Mouse (Mus musculus) kidney, postnatal 36 days (tissue): ENCODE results near the gene Ces2a.

Experiments used
- DNase-seq, 2 experiments: peaks; one replicate each; pipeline ENCODE4 v3.0.0; 2021 to 2022; ENCODE audit warnings: mixed read lengths in 2 of 2

Ces2a gene

DNA sequence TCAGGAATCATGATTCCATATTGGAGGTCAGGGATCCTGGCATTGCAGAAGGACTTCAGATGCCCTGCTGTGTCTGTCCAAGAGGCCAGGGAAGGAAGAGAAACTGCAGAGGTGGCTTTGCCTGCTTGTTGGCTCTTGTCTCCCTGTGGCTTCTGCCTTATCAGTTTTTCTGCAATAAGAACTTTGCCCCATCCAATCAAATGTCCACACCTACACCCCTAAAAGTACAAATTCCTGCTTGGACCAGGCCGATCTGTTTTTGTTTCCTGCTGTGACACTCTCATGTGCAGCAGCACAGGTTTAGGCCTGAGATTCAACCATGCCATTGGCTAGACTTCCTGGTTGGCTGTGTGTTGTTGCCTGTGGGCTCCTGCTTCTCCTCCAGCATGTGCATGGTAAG, at the start of gene Ces2a:
Gene Ces2a (plus strand): TSS at position 251 of the 400 bp plus-strand sequence.
- DNase-seq, result no peak

DNA sequence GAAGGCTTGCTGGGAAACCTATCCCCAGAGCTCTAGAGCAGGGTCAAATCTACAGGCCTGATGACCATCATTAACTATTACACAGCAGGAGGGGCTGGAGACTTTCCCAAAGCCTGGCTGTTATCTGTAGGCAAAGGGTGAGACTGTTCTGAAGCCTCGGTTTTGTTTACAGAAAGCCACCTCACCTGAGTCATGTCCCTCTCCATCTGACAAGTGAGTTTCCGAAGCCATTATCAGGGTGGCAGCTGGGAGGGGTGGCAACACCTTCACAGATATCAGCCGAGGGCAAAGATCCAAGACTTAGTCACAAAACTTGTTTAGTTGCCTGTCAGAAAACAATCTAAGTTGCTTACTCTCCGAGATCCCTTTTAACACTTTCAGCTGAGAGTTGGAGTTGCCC, 45.4 kb upstream of the Ces2a start:
- DNase-seq, result no peak

DNA sequence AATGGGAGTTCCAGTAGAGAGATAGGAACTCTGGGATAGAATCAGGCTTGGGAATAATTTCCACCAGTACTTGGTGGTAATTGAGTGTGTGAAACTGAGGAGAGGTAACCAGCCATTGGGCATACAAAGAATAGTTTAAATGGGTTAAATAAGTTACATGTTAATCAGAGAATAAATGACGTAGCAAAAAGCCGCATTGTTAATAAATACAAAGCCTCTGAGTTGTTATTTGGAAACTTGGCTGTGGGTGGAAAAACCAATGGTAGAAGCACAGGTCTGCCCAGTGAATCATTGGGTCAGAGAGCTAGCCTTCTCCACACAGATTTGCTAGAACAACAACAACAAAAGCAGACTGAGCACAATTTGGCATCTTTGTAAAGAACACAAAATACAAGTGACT, 35.2 kb upstream of the Ces2a start:
- DNase-seq, result peak in 1 of 2 experiments; percentile 4

DNA sequence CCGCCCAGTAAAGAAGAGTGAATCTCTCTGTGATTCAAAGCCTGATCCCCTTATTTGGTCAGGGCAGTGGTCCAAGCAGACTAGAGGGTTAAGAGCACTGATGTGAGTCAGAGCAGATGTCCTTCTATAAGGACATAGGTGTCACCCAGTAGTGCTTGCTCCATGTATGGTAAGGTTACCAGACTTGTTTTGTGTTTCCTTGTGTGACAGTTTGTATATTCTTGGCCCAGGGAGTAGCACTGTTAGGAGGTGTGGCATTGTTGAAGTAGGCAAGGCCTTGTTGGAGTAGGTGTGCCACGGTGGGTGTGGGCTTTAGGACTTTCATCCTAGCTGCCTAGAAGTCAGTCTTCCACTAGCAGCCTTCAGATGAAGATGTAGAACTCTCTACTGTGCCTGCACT, 31.9 kb upstream of the Ces2a start:
- DNase-seq, result no peak

DNA sequence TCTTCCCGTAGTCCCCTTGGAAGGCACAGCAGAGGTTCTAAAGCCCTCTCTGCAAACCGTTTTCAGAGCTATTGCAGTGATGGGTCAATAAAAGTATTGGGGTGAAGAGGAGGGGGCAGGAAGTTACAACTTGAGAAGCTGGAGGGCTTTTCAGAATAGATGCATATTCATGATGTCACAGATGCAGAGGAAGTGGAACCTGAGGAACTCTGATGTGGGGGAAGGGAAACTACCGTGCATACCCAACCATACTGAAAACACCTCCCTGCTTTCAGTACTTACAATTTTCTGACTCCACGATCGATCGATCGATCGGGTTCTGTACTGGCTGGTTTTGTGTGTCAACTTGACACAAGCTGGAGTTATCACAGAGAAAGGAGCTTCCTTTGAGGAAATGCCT, 12.6 kb upstream of the Ces2a start:
- DNase-seq, result no peak

DNA sequence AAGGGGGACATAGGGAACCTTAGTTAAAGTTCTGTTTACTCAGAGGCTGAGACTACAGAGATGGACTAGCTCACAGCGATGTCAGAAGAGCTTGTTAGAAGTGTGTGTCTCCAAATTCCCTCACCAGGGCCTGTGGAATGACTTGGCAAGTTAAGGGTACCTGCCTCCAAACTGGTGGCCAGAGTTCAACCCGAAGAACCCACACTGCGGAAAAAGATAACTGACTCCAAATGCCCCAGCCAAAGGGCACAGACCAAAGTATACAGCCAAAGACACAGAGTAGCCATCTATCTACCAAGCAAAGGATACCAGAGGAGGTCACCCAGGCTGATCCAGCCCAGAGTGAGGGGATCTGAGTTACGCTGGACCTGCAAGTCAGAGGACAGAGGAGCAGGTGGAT, 2.4 kb upstream of the Ces2a start:
- DNase-seq, result peak; percentile 31 to 51

DNA sequence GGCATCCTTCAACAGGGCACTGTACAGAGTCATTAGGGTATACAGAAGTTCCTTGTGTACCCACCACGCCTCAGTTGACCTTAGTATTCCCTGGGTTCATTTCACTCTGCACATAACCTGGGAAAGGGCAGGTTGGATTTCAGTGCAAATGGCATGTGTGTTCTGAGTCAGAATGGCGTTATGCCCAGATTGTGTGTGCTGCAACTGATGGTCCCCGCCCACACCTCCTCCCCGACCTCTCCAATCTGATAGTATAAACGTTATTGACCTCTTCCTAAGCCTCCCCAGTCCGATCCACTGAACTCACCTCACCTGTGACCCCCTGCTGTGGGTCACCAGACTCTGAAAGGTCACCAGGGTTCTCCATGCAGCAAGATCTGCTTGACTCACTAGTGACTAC, 1.8 kb upstream of the Ces2a start:
- peak in 1 of 2 experiments; percentile 7 for DNase-seq

DNA sequence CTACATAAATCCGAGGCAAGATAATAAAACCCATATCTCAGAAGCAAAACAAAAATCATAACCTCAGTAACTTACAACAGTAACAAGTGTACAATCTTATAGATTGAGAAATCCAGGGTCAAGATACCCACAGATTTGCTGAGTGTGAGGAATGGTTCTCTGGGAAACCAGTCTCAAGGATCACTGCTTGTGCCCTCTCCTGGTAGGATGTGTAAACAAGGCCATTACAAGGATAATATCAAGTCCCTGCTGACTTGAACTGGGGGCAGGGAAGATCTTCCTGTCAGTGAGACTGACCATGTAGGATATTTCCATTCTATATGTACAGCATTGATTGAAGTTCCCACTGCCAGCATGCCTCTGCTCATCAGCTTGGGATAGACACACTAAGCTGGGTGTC, 8.2 kb downstream of the Ces2a start:
- DNase-seq, result peak; percentile 12 to 16

DNA sequence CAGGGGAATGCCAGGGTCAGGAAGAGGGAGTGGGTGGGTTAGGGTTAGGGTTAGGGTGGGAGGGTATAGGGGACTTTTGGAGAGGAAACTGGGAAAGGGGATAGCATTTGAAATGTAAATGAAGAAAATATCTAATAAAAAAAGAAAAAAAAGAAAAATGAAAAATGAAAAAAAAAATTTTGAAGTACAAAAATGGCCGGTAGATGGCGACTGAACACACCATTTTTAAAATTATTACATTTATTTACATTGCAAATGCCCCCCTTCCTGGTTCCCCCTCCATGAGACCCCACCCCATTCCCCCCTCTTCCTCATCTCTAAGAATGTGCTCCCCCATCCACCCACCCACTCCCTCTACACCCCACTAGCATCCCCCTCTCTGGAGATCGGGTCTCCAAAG, 9.6 kb downstream of the Ces2a start:
- DNase-seq, result no peak

DNA sequence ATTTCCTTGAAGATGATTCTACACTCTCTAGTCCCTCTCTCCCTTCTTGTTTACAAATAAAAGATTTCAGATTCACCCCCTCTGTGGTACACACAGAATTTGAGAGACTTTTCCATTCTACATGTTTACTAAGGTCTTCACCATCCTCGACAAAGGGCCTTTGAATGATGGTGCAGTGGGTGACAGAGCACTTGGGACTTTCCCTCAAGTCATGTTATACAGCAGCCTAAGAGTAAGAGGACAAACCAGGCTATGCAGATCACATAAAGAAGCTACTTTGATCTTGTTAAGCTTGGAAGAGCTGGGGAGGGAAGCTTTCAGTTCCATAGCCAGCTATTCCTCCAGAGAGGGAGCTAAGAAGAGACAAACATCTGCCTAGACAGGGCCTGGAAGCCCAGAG, 19.0 kb downstream of the Ces2a start:
- DNase-seq, result no peak

DNA sequence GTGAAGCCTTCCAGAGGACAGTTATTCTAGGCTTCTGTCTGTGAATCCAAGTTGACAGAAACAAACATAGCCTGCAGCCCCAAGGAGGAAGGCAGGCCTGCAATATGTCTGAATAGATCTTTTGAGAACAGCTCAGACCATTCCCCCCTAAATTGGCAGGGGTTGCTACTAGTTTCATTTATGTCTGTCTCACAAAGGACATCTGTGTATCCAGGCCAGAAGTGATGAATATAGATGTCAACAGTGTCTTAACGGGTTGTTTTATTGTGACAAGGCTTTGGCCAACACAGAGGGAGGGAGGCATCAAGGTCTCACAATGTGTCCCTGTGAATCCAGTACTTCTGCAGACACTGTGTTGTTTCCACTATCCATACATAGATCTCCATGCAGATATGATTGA, 23.8 kb downstream of the Ces2a start:
- DNase-seq, result no peak

DNA sequence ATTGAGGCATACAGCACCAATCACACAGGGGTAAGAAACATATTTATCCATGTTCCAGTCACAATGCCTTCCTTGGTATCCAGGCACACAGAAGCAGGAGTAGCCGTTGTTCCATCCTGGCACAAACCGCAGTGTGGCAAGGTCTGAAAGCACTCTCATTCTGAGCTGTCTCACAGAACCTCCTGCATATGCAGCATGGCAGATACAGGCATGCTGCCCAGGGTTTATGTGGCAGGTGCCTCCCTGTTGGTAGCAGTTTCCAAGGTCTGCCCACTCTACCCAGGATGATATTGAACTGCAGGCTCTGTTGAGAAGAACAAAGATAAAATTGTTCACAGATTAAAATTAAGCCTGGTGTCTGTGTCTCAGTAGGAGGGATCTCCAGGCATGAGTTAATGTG, 24.4 kb downstream of the Ces2a start:
- no peak for DNase-seq

DNA sequence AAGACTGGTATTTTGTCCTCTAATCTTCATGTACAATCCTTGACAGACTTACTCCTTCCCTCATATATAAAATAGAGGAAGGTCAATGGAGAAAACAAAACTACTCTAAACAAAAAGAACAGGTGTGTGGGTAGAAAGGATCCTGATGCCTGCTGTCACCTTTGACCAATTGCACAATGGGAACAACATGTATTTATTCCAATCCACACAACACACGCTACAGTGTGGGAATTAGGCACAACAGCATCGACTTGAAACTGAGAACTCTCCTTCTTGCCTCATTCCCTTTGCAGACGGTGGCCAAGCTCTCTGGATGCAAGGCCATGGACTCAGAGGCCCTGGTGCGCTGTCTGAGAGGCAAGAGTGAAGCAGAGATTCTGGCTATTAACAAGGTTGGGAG, 27.3 kb downstream of the Ces2a start:
- no peak for DNase-seq

DNA sequence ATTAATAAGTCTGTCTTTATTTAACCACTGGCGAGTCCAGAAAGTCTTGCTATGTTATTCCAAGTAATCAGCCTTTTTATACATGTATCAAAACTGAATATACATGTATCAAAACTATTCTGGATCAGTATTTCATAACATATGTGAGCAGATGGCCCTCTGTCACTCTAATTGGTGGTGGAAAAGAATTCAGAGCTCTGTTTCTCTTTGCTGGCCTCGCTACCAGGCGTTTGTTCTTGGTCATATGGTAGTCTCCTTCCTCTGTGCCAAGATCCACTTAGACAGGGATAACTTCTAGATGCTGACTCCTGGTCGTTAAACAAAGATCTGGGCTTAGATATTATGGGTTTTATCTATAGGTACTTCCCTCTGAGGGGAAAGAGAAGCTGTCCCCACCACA, 32.7 kb downstream of the Ces2a start:
- no peak for DNase-seq

DNA sequence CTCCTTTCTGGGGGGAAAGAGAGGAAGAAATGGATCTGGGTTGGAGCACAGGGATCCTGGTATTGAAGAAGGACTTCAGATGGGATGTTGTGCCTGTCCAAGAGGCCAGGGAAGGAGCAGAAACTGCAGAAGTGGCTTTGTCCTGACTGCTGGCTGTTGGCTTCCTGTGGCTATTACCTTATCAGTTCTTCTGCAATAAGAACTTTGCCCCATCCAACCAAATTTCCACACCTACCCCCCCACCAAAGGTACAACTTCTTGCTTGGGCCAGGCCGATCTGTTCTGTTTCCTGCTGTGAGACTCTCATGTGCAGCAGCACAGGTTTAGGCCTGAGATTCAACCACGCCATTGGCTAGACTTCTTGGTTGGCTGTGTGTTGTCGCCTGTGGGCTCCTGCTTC, 36.6 kb downstream of the Ces2a start:
- no peak for DNase-seq

DNA sequence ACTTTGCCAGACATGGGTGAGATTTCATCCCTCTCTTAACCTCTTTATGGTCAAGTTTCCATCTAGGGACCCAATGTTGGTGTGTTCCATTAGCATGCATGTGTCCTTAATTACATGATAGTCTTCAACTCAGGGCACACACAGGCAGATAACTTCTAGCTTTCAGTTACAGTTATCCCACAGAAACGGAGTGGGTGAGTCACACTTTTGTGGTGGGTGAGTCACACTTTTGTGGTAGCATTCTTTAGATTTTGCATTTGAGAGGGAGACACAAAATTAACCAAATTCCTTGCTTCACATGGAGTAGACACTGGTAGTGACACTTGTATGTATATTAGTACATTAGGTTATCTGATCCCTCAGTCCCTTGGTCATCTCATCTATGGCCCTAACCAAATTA, 53.2 kb downstream of the Ces2a start:
- DNase-seq, result no peak

DNA sequence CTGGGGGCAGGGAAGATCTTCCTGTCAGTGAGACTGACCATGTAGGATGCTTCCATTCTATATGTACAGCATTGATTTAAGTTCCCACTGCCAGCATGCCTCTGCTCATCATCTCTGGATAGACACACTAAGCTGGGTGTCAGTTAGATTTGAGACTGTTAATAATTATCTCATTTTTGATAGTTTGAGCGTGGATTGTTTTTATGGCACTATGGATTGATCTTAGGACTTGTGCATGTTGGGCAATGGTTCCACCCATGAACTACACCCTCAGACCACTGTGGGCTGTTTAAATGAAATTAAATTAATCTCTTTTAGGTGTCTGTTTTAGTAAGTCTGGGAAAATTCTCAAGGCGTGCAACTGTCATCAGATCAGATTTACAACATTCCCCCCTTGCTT, 55.1 kb downstream of the Ces2a start:
- no peak for DNase-seq

DNA sequence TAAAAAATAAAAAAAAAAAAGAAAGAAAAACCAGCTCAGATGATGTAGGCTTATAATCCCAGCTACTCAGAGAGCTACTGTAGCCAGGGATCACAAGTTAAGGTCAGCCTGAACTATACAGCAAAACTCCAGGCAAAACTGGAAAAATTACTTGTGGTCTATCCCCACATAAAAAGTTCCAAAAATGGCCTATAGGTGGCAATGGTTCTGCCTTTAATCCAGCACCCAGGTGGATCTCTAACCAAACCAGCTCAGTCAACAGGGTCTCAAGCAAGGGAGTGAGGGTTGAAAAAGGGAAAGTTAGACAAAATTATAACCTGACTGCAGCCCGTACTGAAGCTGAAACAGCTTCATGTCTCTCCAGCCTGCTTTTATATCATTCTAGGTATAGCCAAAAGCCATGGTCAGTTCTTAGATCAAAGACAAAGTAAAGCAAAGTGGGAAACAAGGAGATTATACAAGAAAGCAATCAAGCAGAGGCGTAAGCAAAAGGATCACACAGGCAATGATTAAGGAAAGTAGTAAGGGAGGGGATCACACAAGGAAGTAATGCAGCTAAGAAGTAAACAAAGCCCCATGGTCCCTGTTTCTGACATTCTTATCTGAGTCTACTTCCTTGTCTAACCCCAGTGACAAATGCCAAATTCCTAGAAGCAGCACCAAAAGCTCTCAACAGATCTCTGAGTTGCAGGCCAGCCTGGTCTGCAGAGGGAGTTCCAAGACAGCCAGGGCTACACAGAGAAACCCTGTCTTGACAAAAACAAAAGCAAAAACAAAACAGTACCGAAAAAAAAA, 56.3 kb downstream of the Ces2a start:
- DNase-seq, result peak; percentile 51 to 63
